Mouse (Mus musculus) myocyte (in vitro differentiated cells): ENCODE results near the gene Cblc. TPM values are rescaled to one million over a fixed set of nuclear protein-coding genes. Genes with fewer than 3 reads are reported as not detected.

Experiments
- H3K27me3 ChIP-seq: one replicate; pipeline ENCODE4 v1.6.1; 2011; ENCODE audit not compliant: control insufficient read depth, insufficient read depth, insufficient read length
- H3K36me3 ChIP-seq: one replicate; pipeline ENCODE4 v1.6.1; 2011; ENCODE audit not compliant: control insufficient read depth, insufficient read depth
- H3K4me2 ChIP-seq: one replicate; pipeline ENCODE4 v1.6.1; 2011; ENCODE audit warnings: low read depth, control low read depth
- H3K4me3 ChIP-seq: one replicate; pipeline ENCODE4 v1.5.1; 2011; ENCODE audit warnings: mild to moderate bottlenecking, control low read depth, moderate library complexity
- H3K79me2 ChIP-seq: one replicate; pipeline ENCODE4 v1.6.1; 2011; ENCODE audit not compliant: control insufficient read depth, insufficient read depth
- H3ac ChIP-seq: one replicate; pipeline ENCODE4 v1.6.1; 2011; ENCODE audit not compliant: control insufficient read depth, insufficient read length
- CEBPB ChIP-seq: IDR thresholded peaks from 2 replicates; pipeline ENCODE4 v1.6.1; 2011; ENCODE audit warnings: mild to moderate bottlenecking, moderate library complexity; ENCODE audit not compliant: poor library complexity, insufficient read depth, severe bottlenecking
- E2F4 ChIP-seq: IDR thresholded peaks from one replicate; pipeline ENCODE4 v1.6.1; 2011; ENCODE audit warnings: mild to moderate bottlenecking, control low read depth, moderate library complexity; ENCODE audit not compliant: insufficient read depth
- MAX ChIP-seq: IDR thresholded peaks from one replicate; pipeline ENCODE4 v1.6.1; 2011; ENCODE audit warnings: low read depth, mild to moderate bottlenecking, control low read depth
- MYOD1 ChIP-seq, 3 experiments: IDR thresholded peaks; one replicate each; pipeline ENCODE4 v1.6.1; 2011; ENCODE audit warnings: control low read depth in 2 of 3, low read depth in 2 of 3, mild to moderate bottlenecking in 2 of 3, moderate library complexity in 1 of 3; ENCODE audit not compliant: insufficient read length in 2 of 3, control insufficient read depth in 1 of 3
- MYOG ChIP-seq, 3 experiments: IDR thresholded peaks; one replicate each; pipeline ENCODE4 v1.6.1; 2011; ENCODE audit warnings: control low read depth in 2 of 3, low read depth in 2 of 3, mild to moderate bottlenecking in 2 of 3; ENCODE audit not compliant: insufficient read length in 2 of 3, control insufficient read depth in 1 of 3, insufficient read depth in 1 of 3
- POLR2A ChIP-seq: IDR thresholded peaks from one replicate; pipeline ENCODE4 v1.6.1; 2011; ENCODE audit warnings: low read depth, mild to moderate bottlenecking, control low read depth, moderate library complexity; ENCODE audit not compliant: insufficient read length
- POLR2AphosphoS2 ChIP-seq: IDR thresholded peaks from one replicate; pipeline ENCODE4 v1.6.1; 2011; ENCODE audit warnings: low read depth, control low read depth; ENCODE audit not compliant: insufficient read length
- REST ChIP-seq: IDR thresholded peaks from one replicate; pipeline ENCODE4 v1.6.1; 2011; ENCODE audit warnings: mild to moderate bottlenecking, control low read depth, moderate library complexity; ENCODE audit not compliant: insufficient read depth, insufficient read length
- SRF ChIP-seq: IDR thresholded peaks from one replicate; pipeline ENCODE4 v1.6.1; 2011; ENCODE audit warnings: low read depth; ENCODE audit not compliant: control insufficient read depth, insufficient read length
- TCF12 ChIP-seq: IDR thresholded peaks from one replicate; pipeline ENCODE4 v1.6.1; 2011; ENCODE audit warnings: mild to moderate bottlenecking, control low read depth; ENCODE audit not compliant: poor library complexity, insufficient read depth, severe bottlenecking
- TCF3 ChIP-seq: IDR thresholded peaks from one replicate; pipeline ENCODE4 v1.6.1; 2011; ENCODE audit warnings: low read depth, control low read depth; ENCODE audit not compliant: insufficient read length
- USF1 ChIP-seq: IDR thresholded peaks from one replicate; pipeline ENCODE4 v1.6.1; 2011; ENCODE audit warnings: low read depth, mild to moderate bottlenecking, control low read depth, moderate library complexity
- polyA plus RNA-seq: library from polyadenylated mRNA; unstranded; fragments of >200 nt; fragmentation: generic; extraction: Trizol; gene quantifications from one replicate; pipeline ENCODE4 v1.2.1, GENCODE M21; 2012; ENCODE audit warnings: missing spikeins

Gene Cblc
- polyA plus RNA-seq, 1 experiment, result 0.90 TPM

GRCm38 (mm10) chr7:19841686-19842413, 45.2 kb upstream of the Cblc start:
- no peaks in the 10 kb centered on the region for H3K27me3 ChIP-seq
- no peaks in the 10 kb centered on the region for H3K36me3 ChIP-seq
- no peaks in the 10 kb centered on the region for H3K79me2 ChIP-seq
- H3K4me3 ChIP-seq, result no peak overlapping the region
- no peak for TF ChIP-seq MAX
- TF ChIP-seq POLR2AphosphoS2, result no peak
- H3ac ChIP-seq, result no peak overlapping the region
- no peak overlapping the region for H3K4me2 ChIP-seq

- TF ChIP-seq MAX, result no peak
- no peak for TF ChIP-seq TCF12
- TF ChIP-seq MYOG (IDR thresholded peaks at IDR 0.05; ENCODE audit: control insufficient read depth in 1 of 3, insufficient read depth in 1 of 3, insufficient read length in 2 of 3, low read depth in 2 of 3), result no peak
- no peak for TF ChIP-seq CEBPB
- no peak for TF ChIP-seq POLR2A
- TF ChIP-seq SRF, result no peak
- TF ChIP-seq E2F4, result no peak
- TF ChIP-seq MYOD1 (IDR thresholded peaks at IDR 0.05; ENCODE audit: control insufficient read depth in 1 of 3, insufficient read length in 2 of 3, low read depth in 2 of 3), result no peak
- no peak for TF ChIP-seq POLR2AphosphoS2
- Histone ChIP-seq H3K4me3 (no peak overlapping the region), H3K4me2 (peak overlapping the region; percentile 44), H3K79me2 (no peaks in the 10 kb centered on the region), H3ac (no peak overlapping the region), H3K27me3 (no peaks in the 10 kb centered on the region), H3K36me3 (no peaks in the 10 kb centered on the region)
These were observed 44.3 kb upstream of the Cblc start for GRCm38 (mm10) chr7:19840936-19841335.

- TF ChIP-seq SRF, result no peak
- TF ChIP-seq POLR2AphosphoS2, result no peak
- no peak for TF ChIP-seq USF1
- peak in 1 of 3 experiments; percentile 88 for TF ChIP-seq MYOG (IDR thresholded peaks at IDR 0.05; ENCODE audit: control insufficient read depth in 1 of 3, insufficient read depth in 1 of 3, insufficient read length in 2 of 3, low read depth in 2 of 3)
- TF ChIP-seq MYOD1 (IDR thresholded peaks at IDR 0.05; ENCODE audit: control insufficient read depth in 1 of 3, insufficient read length in 2 of 3, low read depth in 2 of 3), result no peak
- TF ChIP-seq POLR2A, result no peak
- TF ChIP-seq E2F4, result no peak
- H3K27me3 ChIP-seq, result no peaks in the 10 kb centered on the region
These were observed 43.8 kb upstream of the Cblc start for GRCm38 (mm10) chr7:19840371-19840770.

GRCm38 (mm10) chr7:19836843-19837242, 40.2 kb upstream of the Cblc start:
- no peak overlapping the region for H3K4me2 ChIP-seq

More at GRCm38 (mm10) chr7:19840371-19840770, 43.8 kb upstream of the Cblc start:
- Histone ChIP-seq H3K4me2 (peak overlapping the region; percentile 44), H3K79me2 (no peaks in the 10 kb centered on the region), H3K36me3 (no peaks in the 10 kb centered on the region), H3K4me3 (no peak overlapping the region), H3ac (no peak overlapping the region)

GRCm38 (mm10) chr7:19834055-19834454, 37.4 kb upstream of the Cblc start:
- no peaks in the 10 kb centered on the region for H3K79me2 ChIP-seq
- H3K36me3 ChIP-seq, result no peaks in the 10 kb centered on the region
- no peak overlapping the region for H3K4me2 ChIP-seq
- no peak overlapping the region for H3ac ChIP-seq
- no peaks in the 10 kb centered on the region for H3K27me3 ChIP-seq
- TF ChIP-seq MYOG (IDR thresholded peaks at IDR 0.05; ENCODE audit: control insufficient read depth in 1 of 3, insufficient read depth in 1 of 3, insufficient read length in 2 of 3, low read depth in 2 of 3) (no peak), USF1 (no peak), TCF12 (no peak), POLR2AphosphoS2 (no peak), TCF3 (no peak)
- H3K4me3 ChIP-seq, result no peak overlapping the region

More at GRCm38 (mm10) chr7:19836843-19837242, 40.2 kb upstream of the Cblc start:
- H3ac ChIP-seq, result no peak overlapping the region
- H3K4me3 ChIP-seq, result no peak overlapping the region
- no peaks in the 10 kb centered on the region for H3K36me3 ChIP-seq
- no peaks in the 10 kb centered on the region for H3K79me2 ChIP-seq
- no peak for TF ChIP-seq POLR2A
- TF ChIP-seq SRF, result no peak
- TF ChIP-seq CEBPB, result no peak
- TF ChIP-seq POLR2AphosphoS2, result no peak
- no peak for TF ChIP-seq MAX
- no peak for TF ChIP-seq REST
- no peak for TF ChIP-seq E2F4
- no peak for TF ChIP-seq MYOD1 (IDR thresholded peaks at IDR 0.05; ENCODE audit: control insufficient read depth in 1 of 3, insufficient read length in 2 of 3, low read depth in 2 of 3)
- no peak for TF ChIP-seq USF1
- TF ChIP-seq TCF12, result no peak
- no peak for TF ChIP-seq MYOG (IDR thresholded peaks at IDR 0.05; ENCODE audit: control insufficient read depth in 1 of 3, insufficient read depth in 1 of 3, insufficient read length in 2 of 3, low read depth in 2 of 3)
- no peak for TF ChIP-seq TCF3
- no peaks in the 10 kb centered on the region for H3K27me3 ChIP-seq
